Mouse (Mus musculus): ENCODE data around the gene Sc5d. TPM values are rescaled to one million over a fixed set of nuclear protein-coding genes. Genes with fewer than 3 reads are reported as not detected.
A peak's percentile ranks its signal among the peaks of the same experiment; 100 is the strongest.

Sc5d gene
- 55.2 and 61.9 TPM in 2 replicates for polyA plus RNA-seq (2012; rRNA removed)

DNA sequence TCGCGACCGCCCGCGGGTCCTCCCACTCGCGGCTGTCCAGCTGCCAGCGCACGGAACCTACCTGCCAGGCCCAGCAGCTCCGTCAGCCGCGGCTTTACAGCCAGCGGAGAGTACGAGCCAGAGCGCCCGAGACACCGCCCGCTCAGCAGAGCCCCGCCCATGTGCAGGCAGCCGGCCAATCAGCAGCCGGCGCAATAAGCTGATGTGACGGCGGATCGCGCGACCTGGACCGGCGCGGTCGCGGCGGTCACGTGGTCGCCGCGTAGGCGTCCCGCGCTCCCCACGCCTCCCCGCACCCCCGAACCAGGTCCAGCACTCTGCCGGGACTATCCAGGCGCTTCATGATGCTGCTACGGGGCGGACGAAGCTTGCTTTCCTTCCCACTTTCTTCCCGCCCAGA, at the start of gene Sc5d:
Gene Sc5d (minus strand): TSS at position 112 of the 400 bp plus-strand sequence.
- H3K4me3 ChIP-seq (ENCODE audit: insufficient read depth, low read depth, low read length), result peak within 1 kb of the TSS; percentile 60
- no peaks in the 10 kb centered on the region for H3K27me3 ChIP-seq (replicated peaks; ENCODE audit: control insufficient read depth, insufficient read depth, low read length)
- peak within 1 kb of the TSS; percentile 69; the same call in 1 of the 2 replicates for H3K27ac ChIP-seq (ENCODE audit: insufficient read depth, low read depth, low read length)
- H3K36me3 ChIP-seq (ENCODE audit: control insufficient read depth, insufficient read depth, low read length), result no peaks in the 10 kb centered on the region
- under 1% methylated on average over 49 of the region's 49 CpGs for WGBS
- TF ChIP-seq POLR2A (IDR thresholded peaks at IDR 0.05; ENCODE audit: low read depth, low read length), result peak; percentile 12
- TF ChIP-seq CTCF (conservative IDR thresholded peaks at IDR 0.05; ENCODE audit: insufficient read depth, insufficient read length, low read depth, low read length), result no peak
- DNase-seq, result peak; percentile 97
- H3K4me1 ChIP-seq (ENCODE audit: control insufficient read depth, insufficient read depth, low read length), result no peaks in the 10 kb centered on the region

DNA sequence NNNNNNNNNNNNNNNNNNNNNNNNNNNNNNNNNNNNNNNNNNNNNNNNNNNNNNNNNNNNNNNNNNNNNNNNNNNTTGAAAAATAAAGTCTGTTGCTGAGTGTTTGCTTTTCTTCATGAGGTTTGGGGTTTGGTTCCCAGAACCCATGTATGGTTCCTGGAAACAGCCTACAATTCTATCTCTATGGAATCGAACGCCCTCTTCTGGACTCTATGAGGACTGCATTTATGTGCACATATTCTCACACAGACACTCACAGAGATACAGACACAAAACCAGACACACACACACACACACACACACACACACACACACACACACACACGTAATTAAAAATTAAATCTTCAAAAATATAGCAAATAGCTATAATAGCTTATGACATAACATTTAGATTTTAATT, 47.3 kb upstream of the Sc5d start:
- 92% methylated on average over 3 of the region's 3 CpGs for whole genome bisulfite sequencing
- H3K27ac ChIP-seq (ENCODE audit: insufficient read depth, low read depth, low read length), result no peak overlapping the region
- peaks cover 4% of the 10 kb centered on the region; the same call in 1 of the 2 replicates for H3K4me1 ChIP-seq (ENCODE audit: control insufficient read depth, insufficient read depth, low read length)
- no peaks in the 10 kb centered on the region for H3K36me3 ChIP-seq (ENCODE audit: control insufficient read depth, insufficient read depth, low read length)
- H3K27me3 ChIP-seq (replicated peaks; ENCODE audit: control insufficient read depth, insufficient read depth, low read length), result no peaks in the 10 kb centered on the region; the same call in 1 of the 2 replicates
- no peak for DNase-seq
- TF ChIP-seq POLR2A (IDR thresholded peaks at IDR 0.05; ENCODE audit: low read depth, low read length) (no peak), CTCF (conservative IDR thresholded peaks at IDR 0.05; ENCODE audit: insufficient read depth, insufficient read length, low read depth, low read length) (no peak)
- no peak overlapping the region for H3K4me3 ChIP-seq (ENCODE audit: insufficient read depth, low read depth, low read length)

DNA sequence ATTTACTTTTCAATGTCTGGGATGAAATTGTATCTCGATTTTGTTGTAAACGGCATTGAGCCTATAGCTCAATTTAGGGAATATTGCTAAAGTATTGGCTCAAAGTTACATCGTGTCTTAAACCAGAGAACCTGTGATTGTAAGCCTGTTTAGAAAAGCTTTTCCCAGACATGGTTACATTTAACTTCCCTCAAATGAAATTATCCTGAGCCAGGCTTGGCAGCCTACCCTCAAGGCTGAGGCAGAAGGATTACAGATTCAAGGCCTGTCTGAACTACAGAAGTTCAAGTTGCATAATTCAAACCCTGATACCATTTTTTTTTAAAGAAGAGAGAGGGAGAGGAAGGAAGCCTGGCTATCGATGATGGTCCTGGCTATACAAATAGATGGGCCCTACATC, 39.8 kb upstream of the Sc5d start:
- H3K4me1 ChIP-seq (ENCODE audit: control insufficient read depth, insufficient read depth, low read length), result no peaks in the 10 kb centered on the region
- H3K36me3 ChIP-seq (ENCODE audit: control insufficient read depth, insufficient read depth, low read length), result no peaks in the 10 kb centered on the region
- WGBS, result 91% methylated on average over 4 of the region's 4 CpGs
- no peak for TF ChIP-seq POLR2A (IDR thresholded peaks at IDR 0.05; ENCODE audit: low read depth, low read length)
- no peaks in the 10 kb centered on the region for H3K27me3 ChIP-seq (replicated peaks; ENCODE audit: control insufficient read depth, insufficient read depth, low read length)
- no peak overlapping the region for H3K4me3 ChIP-seq (ENCODE audit: insufficient read depth, low read depth, low read length)
- no peak overlapping the region for H3K27ac ChIP-seq (ENCODE audit: insufficient read depth, low read depth, low read length)
- DNase-seq, result no peak

DNA sequence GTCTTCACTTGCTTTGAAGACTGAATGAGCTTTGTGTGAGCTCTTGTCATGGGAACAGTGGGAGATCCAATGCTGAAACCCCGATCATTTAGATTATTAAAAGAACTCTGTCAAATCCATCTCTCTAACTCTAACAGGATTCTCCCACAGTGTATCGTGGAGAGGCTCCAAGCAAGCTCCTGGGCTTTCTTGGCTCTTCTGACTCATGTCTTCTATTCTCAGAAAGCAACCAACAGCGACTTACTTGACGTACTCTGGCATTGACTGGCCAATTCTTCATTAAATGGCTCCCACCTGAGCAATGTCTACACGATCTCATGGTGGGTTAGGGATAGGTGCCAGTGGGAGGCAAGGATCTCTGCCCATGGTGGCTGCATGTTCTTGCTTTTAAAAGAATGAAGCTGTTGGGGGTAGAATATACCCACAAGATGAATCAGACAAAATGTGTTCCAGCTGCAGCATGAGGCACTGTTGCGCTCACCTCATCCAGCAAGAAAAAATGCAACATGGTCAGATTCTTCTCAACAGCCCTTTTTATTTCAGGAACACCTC, 37.1 kb upstream of the Sc5d start:
- Histone ChIP-seq H3K4me1 (ENCODE audit: control insufficient read depth, insufficient read depth, low read length) (no peaks in the 10 kb centered on the region), H3K36me3 (ENCODE audit: control insufficient read depth, insufficient read depth, low read length) (no peaks in the 10 kb centered on the region), H3K27me3 (replicated peaks; ENCODE audit: control insufficient read depth, insufficient read depth, low read length) (no peaks in the 10 kb centered on the region), H3K27ac (ENCODE audit: insufficient read depth, low read depth, low read length) (no peak overlapping the region), H3K4me3 (ENCODE audit: insufficient read depth, low read depth, low read length) (no peak overlapping the region)
- 93% methylated on average over 6 of the region's 6 CpGs for WGBS
- DNase-seq, result no peak
- TF ChIP-seq POLR2A (IDR thresholded peaks at IDR 0.05; ENCODE audit: low read depth, low read length), result no peak
- no peak for TF ChIP-seq CTCF (conservative IDR thresholded peaks at IDR 0.05; ENCODE audit: insufficient read depth, insufficient read length, low read depth, low read length)

DNA sequence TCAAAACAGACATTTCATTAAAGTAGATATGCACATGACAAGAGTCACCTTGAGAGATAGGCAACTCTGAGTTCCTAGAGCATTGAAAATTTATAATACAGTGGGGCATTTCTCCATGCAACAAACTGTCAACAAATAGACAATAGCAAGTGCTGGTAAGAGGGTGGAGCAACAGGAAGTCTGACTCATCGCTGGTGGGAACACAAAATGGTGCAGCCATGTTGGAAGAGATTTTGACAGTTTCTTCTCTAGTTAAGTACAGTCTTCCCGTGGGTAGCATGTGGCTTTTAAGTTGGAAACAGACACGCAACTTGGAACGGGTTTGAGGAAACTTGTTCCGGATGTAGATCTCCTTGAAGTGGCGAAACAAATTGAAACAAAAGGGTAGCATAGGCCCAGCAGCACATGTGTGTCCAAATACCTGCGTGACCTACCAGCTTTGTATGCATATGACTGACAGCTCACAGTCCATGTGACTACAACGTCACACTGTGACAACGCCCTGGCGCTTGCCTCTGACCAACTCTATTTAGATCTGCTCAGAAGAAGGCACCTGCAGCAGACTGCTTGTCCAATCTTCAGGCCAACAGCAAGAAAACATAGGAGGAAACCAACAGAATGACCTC, 32.4 kb upstream of the Sc5d start:
- Histone ChIP-seq H3K27ac (ENCODE audit: insufficient read depth, low read depth, low read length) (no peak overlapping the region), H3K36me3 (ENCODE audit: control insufficient read depth, insufficient read depth, low read length) (no peaks in the 10 kb centered on the region), H3K4me1 (ENCODE audit: control insufficient read depth, insufficient read depth, low read length) (no peaks in the 10 kb centered on the region), H3K4me3 (ENCODE audit: insufficient read depth, low read depth, low read length) (no peak overlapping the region), H3K27me3 (replicated peaks; ENCODE audit: control insufficient read depth, insufficient read depth, low read length) (no peaks in the 10 kb centered on the region)
- DNase-seq, result no peak
- TF ChIP-seq POLR2A (IDR thresholded peaks at IDR 0.05; ENCODE audit: low read depth, low read length) (no peak), CTCF (conservative IDR thresholded peaks at IDR 0.05; ENCODE audit: insufficient read depth, insufficient read length, low read depth, low read length) (no peak)
- 93% methylated on average over 10 of the region's 10 CpGs for WGBS

DNA sequence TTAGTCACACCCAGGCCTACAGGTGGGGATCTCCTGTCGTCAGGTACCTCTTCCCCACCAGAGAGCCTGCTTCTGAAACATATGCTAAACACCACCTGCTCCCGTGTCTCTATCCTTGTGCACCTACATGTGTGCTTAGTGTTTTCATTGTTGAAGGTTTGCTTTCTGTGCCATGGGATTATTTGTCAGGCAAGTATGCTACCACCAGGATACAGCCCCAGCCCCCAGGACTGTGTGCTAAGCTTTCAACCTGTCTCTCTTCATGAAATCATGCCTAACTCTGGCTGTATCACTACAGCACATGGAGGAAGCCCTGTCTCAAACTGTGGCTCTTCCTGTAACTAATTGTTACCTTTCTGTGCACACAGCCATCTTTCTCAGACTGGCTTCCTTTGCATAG, 30.1 kb upstream of the Sc5d start:
- TF ChIP-seq POLR2A (IDR thresholded peaks at IDR 0.05; ENCODE audit: low read depth, low read length), result no peak
- no peak for TF ChIP-seq CTCF (conservative IDR thresholded peaks at IDR 0.05; ENCODE audit: insufficient read depth, insufficient read length, low read depth, low read length)
- 82% methylated on average over 2 of the region's 2 CpGs for WGBS
- no peaks in the 10 kb centered on the region for H3K4me1 ChIP-seq (ENCODE audit: control insufficient read depth, insufficient read depth, low read length)
- no peaks in the 10 kb centered on the region for H3K27me3 ChIP-seq (replicated peaks; ENCODE audit: control insufficient read depth, insufficient read depth, low read length)
- DNase-seq, result no peak
- no peaks in the 10 kb centered on the region for H3K36me3 ChIP-seq (ENCODE audit: control insufficient read depth, insufficient read depth, low read length)
- H3K4me3 ChIP-seq (ENCODE audit: insufficient read depth, low read depth, low read length), result no peak overlapping the region
- no peak overlapping the region for H3K27ac ChIP-seq (ENCODE audit: insufficient read depth, low read depth, low read length)

DNA sequence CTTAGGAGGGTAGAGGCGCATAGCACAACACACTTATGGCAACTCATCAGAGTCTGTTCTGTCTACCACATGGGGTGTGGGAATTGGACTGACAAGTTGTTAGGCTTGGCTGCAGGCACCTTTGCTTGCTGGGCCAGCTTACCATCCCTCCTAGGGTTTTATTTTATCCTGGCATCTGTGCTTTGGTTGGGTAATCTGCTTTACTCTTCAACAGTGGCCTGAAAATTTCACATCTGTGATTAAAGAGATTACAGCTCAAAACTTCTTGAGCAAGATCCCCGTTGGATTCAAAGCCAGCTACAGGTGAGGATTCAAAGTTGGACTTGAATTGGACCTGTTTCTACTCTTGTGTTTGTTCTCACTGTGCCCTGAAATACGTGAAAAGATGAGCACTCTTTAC, 29.5 kb upstream of the Sc5d start:
- no peak for DNase-seq
- Histone ChIP-seq H3K4me3 (ENCODE audit: insufficient read depth, low read depth, low read length) (no peak overlapping the region), H3K36me3 (ENCODE audit: control insufficient read depth, insufficient read depth, low read length) (no peaks in the 10 kb centered on the region), H3K4me1 (ENCODE audit: control insufficient read depth, insufficient read depth, low read length) (no peaks in the 10 kb centered on the region), H3K27ac (ENCODE audit: insufficient read depth, low read depth, low read length) (no peak overlapping the region), H3K27me3 (replicated peaks; ENCODE audit: control insufficient read depth, insufficient read depth, low read length) (no peaks in the 10 kb centered on the region)
- WGBS, result 84% methylated on average over 3 of the region's 3 CpGs
- no peak for TF ChIP-seq CTCF (conservative IDR thresholded peaks at IDR 0.05; ENCODE audit: insufficient read depth, insufficient read length, low read depth, low read length)
- no peak for TF ChIP-seq POLR2A (IDR thresholded peaks at IDR 0.05; ENCODE audit: low read depth, low read length)
